Mouse (Mus musculus): ENCODE data around the gene Mfsd11. TPM values are rescaled to one million over a fixed set of nuclear protein-coding genes. Genes with fewer than 3 reads are reported as not detected.
"Not testable (repeated sequence)": the region's sequence is repeated elsewhere in the genome, so short reads cannot be mapped to it uniquely, and the experiment has no call there.

Gene Mfsd11
- polyA plus RNA-seq, 1 experiment from 2014 or later: 18.0 TPM

DNA sequence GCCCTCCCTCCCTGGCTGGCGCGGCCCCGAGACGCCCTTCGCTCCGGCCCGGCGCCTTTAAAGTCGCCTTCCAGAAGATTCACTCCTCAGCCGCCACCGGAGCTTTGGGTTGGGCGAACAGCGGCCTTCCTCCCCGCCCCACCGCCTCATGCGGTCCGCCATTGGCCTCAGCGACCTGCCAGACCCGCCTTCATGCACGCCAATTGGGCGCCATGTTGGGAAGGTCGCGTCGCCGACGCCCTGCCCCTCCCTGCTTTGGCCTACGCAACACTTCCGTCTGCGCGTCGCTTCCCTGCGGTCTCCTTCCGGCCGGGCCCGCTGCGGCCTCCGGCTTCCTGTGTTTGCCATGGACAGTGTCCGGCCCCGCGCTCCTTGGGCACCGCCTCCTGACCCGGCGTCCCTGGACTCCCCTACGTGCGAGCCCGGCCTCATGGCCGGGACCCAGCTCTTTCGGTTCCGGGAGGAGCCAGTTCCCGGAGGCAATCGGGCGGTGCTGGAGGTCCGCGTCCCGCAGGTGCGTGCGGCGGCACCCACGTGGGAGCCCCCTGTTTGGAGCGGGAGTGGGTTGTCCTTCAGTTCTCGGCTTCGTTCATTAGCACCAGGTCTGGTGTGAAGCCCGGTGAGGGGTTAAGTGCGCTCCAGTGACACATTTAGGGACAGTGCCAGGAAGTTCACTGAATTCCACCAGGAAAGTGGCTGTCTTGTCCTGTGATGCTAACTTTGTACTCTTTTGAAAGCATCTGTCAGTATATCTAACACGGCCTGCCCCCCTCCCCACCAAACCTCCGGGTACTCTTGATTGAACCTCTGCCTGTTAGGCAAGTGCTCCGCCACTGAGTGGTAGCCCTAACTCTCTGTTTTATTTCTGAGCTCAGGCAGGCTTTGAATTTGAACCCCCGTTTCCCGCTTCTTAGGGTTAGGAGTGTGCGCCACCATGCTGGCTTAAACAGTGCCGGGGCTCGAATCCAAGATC, 8.7 kb upstream of the Mfsd11 start, which contains the start of the genes Mettl23 and Jmjd6:
Mettl23 (plus strand) TSS at position 18 of the 973 bp plus-strand sequence.
Jmjd6 (minus strand) TSS at position 189 of the 973 bp plus-strand sequence.
- Histone ChIP-seq H3K4me3 (ENCODE audit: low read depth, low read length) (peak within 1 kb of the TSS; percentile 94), H3K36me3 (replicated peaks; ENCODE audit: insufficient read depth, low read length) (peaks cover 43% of the 10 kb centered on the region), H3K4me2 (ENCODE audit: low read depth, low read length) (peak within 1 kb of the TSS; percentile 96), H3K4me1 (ENCODE audit: insufficient read depth) (peaks cover 25% of the 10 kb centered on the region), H3K9ac (replicated peaks) (peak within 1 kb of the TSS; percentile 96), H3K27me3 (ENCODE audit: insufficient read depth, low read length) (no peaks in the 10 kb centered on the region), H3K9me3 (ENCODE audit: low read length) (no peaks in the 10 kb centered on the region), H3K27ac (ENCODE audit: low read depth) (peak within 1 kb of the TSS; percentile 99)
- DNase-seq: peak; percentile 98
- under 1% methylated on average over 70 of the region's 72 CpGs for WGBS (ENCODE audit: insufficient replicate concordance)
- ATAC-seq: peak; percentile 92
- no peak for TF ChIP-seq CTCF (IDR thresholded peaks at IDR 0.05; ENCODE audit: low read depth)
- TF ChIP-seq EP300 (IDR thresholded peaks at IDR 0.05; ENCODE audit: low read depth): peak; percentile 24; the same call in 1 of the 2 replicates

DNA sequence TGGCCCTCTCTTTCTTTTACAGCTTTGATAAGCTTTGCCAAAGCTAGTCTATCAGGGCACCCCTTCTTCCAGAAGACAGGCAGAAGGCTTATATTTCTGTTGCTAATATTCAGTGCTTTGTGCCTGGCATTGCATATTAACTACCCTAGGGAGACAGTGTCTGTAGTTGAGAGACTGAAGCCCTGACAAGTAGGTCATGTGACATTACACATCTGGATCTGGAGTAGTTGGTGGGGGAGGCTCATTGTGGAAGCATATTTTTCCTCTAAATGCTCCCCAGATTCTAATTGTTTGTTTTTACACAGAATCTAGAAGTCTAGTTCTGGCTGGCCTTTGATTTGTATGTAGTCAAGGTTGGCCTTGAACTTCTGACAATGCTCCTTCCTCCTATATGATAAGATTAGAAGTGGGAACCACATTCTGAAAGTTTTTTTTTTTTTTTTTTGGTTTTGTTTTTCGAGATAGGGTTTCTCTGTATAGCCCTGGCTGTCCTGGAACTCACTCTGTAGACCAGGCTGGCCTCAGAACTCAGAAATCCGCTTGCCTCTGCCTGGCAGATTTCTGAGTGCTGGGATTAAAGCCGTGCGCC, 5.6 kb upstream of the Mfsd11 start:
- 65% methylated on average over 4 of the region's 4 CpGs for WGBS (ENCODE audit: insufficient replicate concordance)
- H3K27me3 ChIP-seq (ENCODE audit: insufficient read depth, low read length): no peaks in the 10 kb centered on the region
- DNase-seq (no peak), ATAC-seq (no peak)
- H3K36me3 ChIP-seq (replicated peaks; ENCODE audit: insufficient read depth, low read length): peaks cover 30% of the 10 kb centered on the region
- no peak for TF ChIP-seq EP300 (IDR thresholded peaks at IDR 0.05; ENCODE audit: low read depth)
- TF ChIP-seq CTCF (IDR thresholded peaks at IDR 0.05; ENCODE audit: low read depth): no peak
- 0 out of 2 replicates have a peak overlapping the region, but pooled peaks have one; percentile 17 for H3K27ac ChIP-seq (ENCODE audit: low read depth)
- H3K9ac ChIP-seq (replicated peaks): no peak overlapping the region
- H3K9me3 ChIP-seq (ENCODE audit: low read length): no peaks in the 10 kb centered on the region
- peaks cover 12% of the 10 kb centered on the region for H3K4me1 ChIP-seq (ENCODE audit: insufficient read depth)
- no peak overlapping the region for H3K4me3 ChIP-seq (ENCODE audit: low read depth, low read length)
- H3K4me2 ChIP-seq (ENCODE audit: low read depth, low read length): no peak overlapping the region

DNA sequence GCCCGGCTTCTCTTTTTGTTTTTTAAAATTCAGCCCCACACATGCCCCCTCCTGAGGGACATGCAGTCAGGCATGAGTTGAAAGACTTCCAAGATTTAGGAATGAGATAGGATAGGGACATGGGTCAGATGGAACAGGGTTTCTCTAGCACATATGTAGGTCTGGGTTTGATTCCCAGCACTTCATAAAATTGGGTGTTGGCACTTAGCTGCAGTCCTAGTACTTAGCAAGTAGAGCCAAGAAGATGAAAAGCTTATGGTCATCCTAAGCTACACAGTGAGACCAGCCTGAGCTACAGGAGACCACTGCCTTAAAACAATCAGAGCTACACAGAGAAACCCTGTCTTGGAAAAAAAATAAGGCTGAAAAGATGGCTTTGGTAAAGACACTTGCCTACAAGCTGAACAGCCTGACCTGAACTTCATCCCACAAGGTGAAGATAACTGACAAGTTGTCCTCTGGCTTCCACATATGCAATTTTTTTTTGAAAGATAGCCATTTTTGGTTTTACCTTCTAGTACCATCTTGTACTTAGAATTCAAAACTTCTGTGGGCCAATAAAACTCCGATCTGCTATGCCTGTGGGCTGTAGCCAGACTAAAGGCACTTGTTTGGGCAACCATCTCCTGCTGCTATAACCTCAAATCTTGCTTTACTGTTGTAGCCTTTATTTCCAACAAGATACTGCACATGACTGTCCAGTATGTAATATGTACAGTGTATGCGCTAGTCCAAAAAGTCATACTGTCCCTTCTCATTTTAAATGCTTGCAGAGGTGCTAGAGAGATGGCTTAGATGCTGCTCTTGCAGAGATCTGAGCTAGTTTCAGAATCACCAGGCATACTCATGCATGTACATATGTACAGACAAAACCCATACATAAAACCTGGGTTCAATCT, 4.8 kb upstream of the Mfsd11 start:
- no peak for DNase-seq
- peaks cover 30% of the 10 kb centered on the region for H3K36me3 ChIP-seq (replicated peaks; ENCODE audit: insufficient read depth, low read length)
- H3K27me3 ChIP-seq (ENCODE audit: insufficient read depth, low read length): no peaks in the 10 kb centered on the region
- no peak overlapping the region for H3K9ac ChIP-seq (replicated peaks)
- no peak for ATAC-seq
- 88% methylated on average over 3 of the region's 3 CpGs for whole genome bisulfite sequencing (ENCODE audit: insufficient replicate concordance)
- no peaks in the 10 kb centered on the region for H3K9me3 ChIP-seq (ENCODE audit: low read length)
- no peak overlapping the region for H3K4me3 ChIP-seq (ENCODE audit: low read depth, low read length)
- peaks cover 11% of the 10 kb centered on the region; the same call in 1 of the 2 replicates for H3K4me1 ChIP-seq (ENCODE audit: insufficient read depth)
- no peak overlapping the region for H3K4me2 ChIP-seq (ENCODE audit: low read depth, low read length)
- TF ChIP-seq CTCF (IDR thresholded peaks at IDR 0.05; ENCODE audit: low read depth) (no peak), EP300 (IDR thresholded peaks at IDR 0.05; ENCODE audit: low read depth) (no peak)
- H3K27ac ChIP-seq (ENCODE audit: low read depth): 0 out of 2 replicates have a peak overlapping the region, but pooled peaks have one; percentile 17

DNA sequence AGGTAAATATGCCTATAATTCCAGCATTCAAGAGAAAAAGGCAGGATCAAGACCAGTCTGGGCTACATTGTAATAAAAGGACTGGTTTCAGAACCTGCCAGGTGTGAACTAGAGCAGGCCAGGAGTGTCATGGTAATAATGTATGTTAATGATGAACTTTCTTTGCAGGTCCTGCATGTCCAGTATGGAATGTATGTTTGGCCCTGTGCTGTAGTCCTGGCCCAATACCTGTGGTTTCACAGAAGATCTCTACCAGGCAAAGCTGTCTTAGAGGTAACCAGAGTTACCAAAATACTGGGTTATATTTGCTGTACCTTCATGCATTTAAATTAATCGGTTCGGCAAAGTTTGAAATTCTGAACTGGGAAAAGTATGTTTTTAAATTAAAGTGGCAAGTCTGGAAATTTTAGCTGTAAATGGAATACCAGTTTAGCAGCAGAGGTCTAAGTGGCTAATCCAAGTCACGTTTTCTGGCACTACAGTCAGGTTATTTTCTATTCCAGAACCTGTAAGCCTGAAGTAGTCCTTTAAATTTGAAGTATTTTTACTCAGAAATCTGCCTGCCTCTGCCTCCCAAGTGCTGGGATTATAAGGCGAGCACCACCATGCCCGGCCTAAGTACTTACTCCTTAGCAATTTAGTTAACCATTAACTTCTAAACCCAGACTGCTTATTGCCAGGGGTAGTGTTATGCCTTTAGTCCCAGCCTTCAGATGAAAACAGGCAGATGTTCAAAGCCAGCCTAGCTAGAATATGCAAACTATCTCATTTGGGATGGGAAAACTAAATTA, 4.0 kb upstream of the Mfsd11 start:
- H3K4me2 ChIP-seq (ENCODE audit: low read depth, low read length): no peak overlapping the region
- H3K36me3 ChIP-seq (replicated peaks; ENCODE audit: insufficient read depth, low read length): peaks cover 30% of the 10 kb centered on the region
- H3K9ac ChIP-seq (replicated peaks): no peak overlapping the region
- DNase-seq (no peak), ATAC-seq (no peak)
- no peak overlapping the region for H3K27ac ChIP-seq (ENCODE audit: low read depth)
- H3K4me3 ChIP-seq (ENCODE audit: low read depth, low read length): no peak overlapping the region
- no peak for TF ChIP-seq CTCF (IDR thresholded peaks at IDR 0.05; ENCODE audit: low read depth)
- TF ChIP-seq EP300 (IDR thresholded peaks at IDR 0.05; ENCODE audit: low read depth): no peak
- H3K27me3 ChIP-seq (ENCODE audit: insufficient read depth, low read length): no peaks in the 10 kb centered on the region
- no peaks in the 10 kb centered on the region for H3K9me3 ChIP-seq (ENCODE audit: low read length)
- peaks cover 11% of the 10 kb centered on the region; the same call in 1 of the 2 replicates for H3K4me1 ChIP-seq (ENCODE audit: insufficient read depth)
- WGBS (ENCODE audit: insufficient replicate concordance): 74% methylated on average over 5 of the region's 5 CpGs

DNA sequence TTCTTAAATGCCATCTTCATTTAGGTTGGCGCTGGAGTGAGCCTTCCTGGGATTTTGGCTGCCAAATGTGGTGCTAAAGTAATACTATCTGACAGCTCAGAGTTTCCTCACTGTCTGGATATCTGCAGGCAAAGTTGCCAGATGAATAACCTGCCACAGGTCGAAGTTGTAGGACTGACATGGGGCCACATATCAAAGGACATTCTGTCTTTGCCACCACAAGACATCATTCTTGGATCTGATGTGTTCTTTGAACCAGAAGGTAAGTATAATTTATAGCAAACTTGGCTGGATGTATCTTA, 3.4 kb upstream of the Mfsd11 start:
- H3K4me1 ChIP-seq (ENCODE audit: insufficient read depth): peaks cover 11% of the 10 kb centered on the region; the same call in 1 of the 2 replicates
- DNase-seq; H3K9me3 ChIP-seq (ENCODE audit: low read length); ATAC-seq; H3K27ac ChIP-seq (ENCODE audit: low read depth); H3K4me2 ChIP-seq (ENCODE audit: low read depth, low read length); H3K4me3 ChIP-seq (ENCODE audit: low read depth, low read length); H3K27me3 ChIP-seq (ENCODE audit: insufficient read depth, low read length); H3K9ac ChIP-seq (replicated peaks): not testable (repeated sequence)
- 65% methylated on average over 2 of the region's 2 CpGs for WGBS (ENCODE audit: insufficient replicate concordance)
- H3K36me3 ChIP-seq (replicated peaks; ENCODE audit: insufficient read depth, low read length): peaks cover 30% of the 10 kb centered on the region

Data from liver, postnatal 0 days (tissue).